Mouse (Mus musculus): ENCODE data around the gene Sez6l2. TPM values are rescaled to one million over a fixed set of nuclear protein-coding genes. Genes with fewer than 3 reads are reported as not detected.
A peak's percentile ranks its signal among the peaks of the same experiment; 100 is the strongest.

Sez6l2 gene
- polyA plus RNA-seq, 1 experiment from 2014 or later, result 2.5 TPM

GRCm38 (mm10) chr7:126963548-126964286 lies 13.4 kb downstream of the Sez6l2 start:
- H3K27ac ChIP-seq, result no peak overlapping the region
- WGBS, result 25% methylated on average over 19 of the region's 19 CpGs
- no peak overlapping the region for H3K9ac ChIP-seq
- H3K36me3 ChIP-seq, result no peaks in the 10 kb centered on the region
- H3K4me2 ChIP-seq, result peak overlapping the region; percentile 27
- no peaks in the 10 kb centered on the region for H3K9me3 ChIP-seq (replicated peaks)
- H3K27me3 ChIP-seq, result peaks cover 28% of the 10 kb centered on the region
- no peak overlapping the region for H3K4me3 ChIP-seq (replicated peaks)
- peaks cover 5% of the 10 kb centered on the region; the same call in 1 of the 2 replicates for H3K4me1 ChIP-seq
- peak; percentile 66 for ATAC-seq (replicated peaks; ENCODE audit: low FRiP score)

DNA sequence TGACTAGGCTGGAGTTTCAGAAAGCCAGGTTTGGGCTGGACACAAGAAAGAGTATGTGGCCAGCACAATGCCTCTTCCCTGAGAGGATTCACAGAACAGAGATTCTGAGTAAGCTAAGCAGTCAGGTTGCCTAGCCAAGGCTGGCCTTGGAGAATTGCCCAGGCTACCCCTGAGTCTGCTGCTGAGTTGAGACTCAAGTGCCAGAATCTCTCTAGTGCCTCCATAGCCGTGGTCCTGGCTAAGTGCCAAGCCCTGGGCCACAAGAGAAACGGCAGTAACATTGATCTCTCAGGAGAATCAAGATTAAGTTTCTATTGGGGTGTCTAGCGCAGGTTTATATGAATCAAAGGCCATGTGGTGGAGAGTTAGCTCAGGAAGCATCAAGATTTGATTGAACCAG lies 15.2 kb downstream of the Sez6l2 start:
- Histone ChIP-seq H3K9ac (no peak overlapping the region), H3K4me2 (no peak overlapping the region), H3K27ac (no peak overlapping the region), H3K9me3 (replicated peaks) (no peaks in the 10 kb centered on the region), H3K4me3 (replicated peaks) (no peak overlapping the region), H3K36me3 (no peaks in the 10 kb centered on the region), H3K27me3 (peaks cover 28% of the 10 kb centered on the region), H3K4me1 (peaks cover 5% of the 10 kb centered on the region; the same call in 1 of the 2 replicates)
- ATAC-seq (replicated peaks; ENCODE audit: low FRiP score), result no peak
- 52% methylated on average over 3 of the region's 3 CpGs for WGBS

GRCm38 (mm10) chr7:126967361-126967760 lies 17.0 kb downstream of the Sez6l2 start:
- H3K36me3 ChIP-seq, result no peaks in the 10 kb centered on the region
- H3K4me3 ChIP-seq (replicated peaks), result no peak overlapping the region
- no peak overlapping the region for H3K27ac ChIP-seq
- H3K4me2 ChIP-seq, result no peak overlapping the region
- peaks cover 5% of the 10 kb centered on the region; the same call in 1 of the 2 replicates for H3K4me1 ChIP-seq
- H3K9me3 ChIP-seq (replicated peaks), result no peaks in the 10 kb centered on the region
- H3K27me3 ChIP-seq, result peaks cover 22% of the 10 kb centered on the region
- 66% methylated on average over 6 of the region's 6 CpGs for WGBS
- ATAC-seq (replicated peaks; ENCODE audit: low FRiP score), result 0 out of 2 replicates have a peak, but pooled peaks have one; percentile 15
- no peak overlapping the region for H3K9ac ChIP-seq

DNA sequence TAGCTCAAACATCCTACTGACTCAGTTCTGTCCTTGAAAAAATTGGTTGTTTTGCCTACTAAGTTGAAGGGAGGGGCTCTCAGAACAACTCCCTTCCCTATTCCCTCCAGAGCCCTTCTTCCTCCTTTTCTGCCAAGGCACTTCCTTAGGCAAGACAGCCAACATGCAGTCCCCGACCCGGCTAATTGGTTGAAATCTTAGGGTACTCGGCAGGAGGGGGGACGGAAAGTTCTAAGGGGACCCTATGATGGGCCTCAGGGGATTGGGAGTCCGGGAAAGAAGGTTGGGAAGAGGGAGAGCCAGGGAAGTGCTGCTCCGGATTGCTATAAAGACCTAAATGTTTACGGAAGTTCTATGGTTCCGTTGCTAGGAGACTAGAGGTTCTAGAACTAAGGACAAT lies 25.1 kb downstream of the Sez6l2 start:
- ATAC-seq (replicated peaks; ENCODE audit: low FRiP score), result no peak
- H3K36me3 ChIP-seq, result peaks cover 28% of the 10 kb centered on the region
- H3K27ac ChIP-seq, result peak overlapping the region; percentile 92; the same call in 1 of the 2 replicates
- peaks cover 25% of the 10 kb centered on the region for H3K4me1 ChIP-seq
- H3K9me3 ChIP-seq (replicated peaks), result no peaks in the 10 kb centered on the region
- 8% methylated on average over 8 of the region's 8 CpGs for WGBS
- peak overlapping the region; percentile 100 for H3K4me3 ChIP-seq (replicated peaks)
- no peaks in the 10 kb centered on the region for H3K27me3 ChIP-seq
- peak overlapping the region; percentile 79 for H3K4me2 ChIP-seq
- H3K9ac ChIP-seq, result 0 out of 2 replicates have a peak overlapping the region, but pooled peaks have one; percentile 99

GRCm38 (mm10) chr7:126975893-126975949 lies 25.4 kb downstream of the Sez6l2 start, which contains the start of gene Cdipt:
Gene Cdipt, plus strand, starts transcription at chr7:126975914.
- 5% methylated on average over 1 of the region's 1 CpGs for WGBS
- H3K9ac ChIP-seq, result peak within 1 kb of the TSS; percentile 99
- H3K9me3 ChIP-seq (replicated peaks), result no peaks in the 10 kb centered on the region
- H3K4me3 ChIP-seq (replicated peaks), result peak within 1 kb of the TSS; percentile 100
- ATAC-seq (replicated peaks; ENCODE audit: low FRiP score), result no peak
- H3K27me3 ChIP-seq, result no peaks in the 10 kb centered on the region
- H3K4me2 ChIP-seq, result peak within 1 kb of the TSS; percentile 79
- peaks cover 29% of the 10 kb centered on the region for H3K36me3 ChIP-seq
- H3K4me1 ChIP-seq, result peaks cover 25% of the 10 kb centered on the region
- H3K27ac ChIP-seq, result peak within 1 kb of the TSS; percentile 92

DNA sequence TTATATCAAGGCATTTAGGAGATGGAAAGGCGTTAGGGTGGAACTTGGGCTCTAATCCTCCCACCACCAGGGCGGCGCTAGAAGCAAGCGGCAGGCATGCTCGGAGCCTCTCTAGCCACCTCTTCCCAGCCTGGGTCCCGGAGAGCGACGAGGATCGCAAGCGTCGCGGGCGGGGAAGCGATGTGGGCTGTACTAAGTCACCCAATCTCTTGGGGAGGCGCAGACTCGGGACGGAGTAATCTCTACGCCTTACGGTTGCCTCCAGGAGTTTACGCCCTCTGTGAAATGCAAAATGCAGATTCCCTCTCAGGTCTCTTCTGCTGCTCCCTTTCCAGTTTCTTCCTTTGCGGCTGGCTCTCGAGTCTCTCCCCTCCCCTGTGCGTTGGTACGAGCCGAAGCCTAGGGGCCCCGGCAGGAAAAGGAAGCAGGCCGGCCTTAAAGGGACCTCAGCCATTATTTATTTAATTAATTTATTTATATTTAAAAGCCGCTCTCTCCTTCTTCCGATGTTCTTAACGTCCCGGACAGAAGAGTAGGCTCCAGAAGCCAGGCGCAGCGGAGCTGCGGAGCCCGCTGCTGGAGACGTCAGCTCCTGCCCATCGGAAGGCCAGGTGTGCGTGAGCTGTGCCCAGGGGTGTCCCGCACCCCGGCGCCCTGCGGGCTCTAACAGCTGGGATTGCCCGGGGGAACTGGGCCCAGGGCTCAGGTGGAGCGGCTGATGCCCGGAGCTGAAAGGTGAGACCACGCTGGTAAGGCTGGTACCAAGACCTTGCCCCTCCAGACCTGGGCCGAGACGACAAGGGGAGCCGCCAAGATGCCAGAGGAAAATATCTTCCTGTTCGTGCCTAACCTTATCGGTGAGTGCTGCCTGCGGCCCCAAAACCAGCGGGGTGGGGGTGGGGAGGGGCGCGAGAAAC lies 25.8 kb downstream of the Sez6l2 start, which contains the start of gene Cdiptos:
Cdiptos (minus strand) TSS at position 149 of the 917 bp plus-strand sequence.
- Histone ChIP-seq H3K27me3 (no peaks in the 10 kb centered on the region), H3K9ac (peak within 1 kb of the TSS; percentile 99), H3K27ac (peak within 1 kb of the TSS; percentile 92), H3K9me3 (replicated peaks) (no peaks in the 10 kb centered on the region), H3K4me1 (peaks cover 25% of the 10 kb centered on the region), H3K4me2 (peak within 1 kb of the TSS; percentile 79), H3K36me3 (peaks cover 34% of the 10 kb centered on the region), H3K4me3 (replicated peaks) (peak within 1 kb of the TSS; percentile 100)
- under 1% methylated on average over 53 of the region's 55 CpGs for WGBS
- ATAC-seq (replicated peaks; ENCODE audit: low FRiP score), result peak; percentile 96

GRCm38 (mm10) chr7:126976878-126977459 lies 26.6 kb downstream of the Sez6l2 start:
- Histone ChIP-seq H3K9ac (peak overlapping the region; percentile 99), H3K4me1 (peaks cover 25% of the 10 kb centered on the region), H3K27me3 (no peaks in the 10 kb centered on the region), H3K4me2 (peak overlapping the region; percentile 79), H3K9me3 (replicated peaks) (no peaks in the 10 kb centered on the region), H3K4me3 (replicated peaks) (peak overlapping the region; percentile 100), H3K27ac (peak overlapping the region; percentile 92), H3K36me3 (peaks cover 38% of the 10 kb centered on the region)
- ATAC-seq (replicated peaks; ENCODE audit: low FRiP score), result 0 out of 2 replicates have a peak, but pooled peaks have one; percentile 1
- WGBS, result 25% methylated on average over 14 of the region's 14 CpGs

DNA sequence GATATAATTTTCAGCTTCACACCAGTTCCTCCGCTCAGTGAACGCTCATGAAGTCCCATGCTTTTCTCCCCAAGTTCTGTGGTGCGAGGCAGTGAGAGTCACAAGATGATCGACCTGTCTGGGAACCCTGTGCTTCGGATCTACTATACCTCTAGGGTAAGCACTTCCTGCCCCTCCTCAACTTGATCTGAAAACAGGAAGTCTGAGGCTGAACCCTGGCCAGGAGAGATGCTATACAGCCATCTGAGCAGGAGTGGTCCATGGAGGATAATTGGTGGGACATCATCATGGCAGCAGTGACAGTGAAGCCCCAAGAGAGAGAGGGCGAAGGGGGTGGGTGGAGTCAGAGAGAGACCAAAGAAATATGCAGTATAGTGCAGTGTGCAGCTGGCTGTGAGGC lies 28.5 kb downstream of the Sez6l2 start:
- H3K9me3 ChIP-seq (replicated peaks), result no peaks in the 10 kb centered on the region
- H3K4me1 ChIP-seq, result peaks cover 25% of the 10 kb centered on the region
- ATAC-seq (replicated peaks; ENCODE audit: low FRiP score), result no peak
- H3K27ac ChIP-seq, result no peak overlapping the region
- no peak overlapping the region for H3K9ac ChIP-seq
- WGBS, result 90% methylated on average over 6 of the region's 6 CpGs
- no peaks in the 10 kb centered on the region for H3K27me3 ChIP-seq
- peaks cover 38% of the 10 kb centered on the region for H3K36me3 ChIP-seq
- H3K4me2 ChIP-seq, result no peak overlapping the region
- no peak overlapping the region for H3K4me3 ChIP-seq (replicated peaks)

GRCm38 (mm10) chr7:126981601-126982000 lies 31.2 kb downstream of the Sez6l2 start:
- no peaks in the 10 kb centered on the region for H3K27me3 ChIP-seq
- 84% methylated on average over 2 of the region's 2 CpGs for WGBS
- H3K9me3 ChIP-seq (replicated peaks), result no peaks in the 10 kb centered on the region
- H3K4me2 ChIP-seq, result no peak overlapping the region
- no peak overlapping the region for H3K27ac ChIP-seq
- H3K36me3 ChIP-seq, result peaks cover 38% of the 10 kb centered on the region
- H3K4me1 ChIP-seq, result peaks cover 21% of the 10 kb centered on the region
- no peak overlapping the region for H3K9ac ChIP-seq
- ATAC-seq (replicated peaks; ENCODE audit: low FRiP score), result no peak
- H3K4me3 ChIP-seq (replicated peaks), result no peak overlapping the region

DNA sequence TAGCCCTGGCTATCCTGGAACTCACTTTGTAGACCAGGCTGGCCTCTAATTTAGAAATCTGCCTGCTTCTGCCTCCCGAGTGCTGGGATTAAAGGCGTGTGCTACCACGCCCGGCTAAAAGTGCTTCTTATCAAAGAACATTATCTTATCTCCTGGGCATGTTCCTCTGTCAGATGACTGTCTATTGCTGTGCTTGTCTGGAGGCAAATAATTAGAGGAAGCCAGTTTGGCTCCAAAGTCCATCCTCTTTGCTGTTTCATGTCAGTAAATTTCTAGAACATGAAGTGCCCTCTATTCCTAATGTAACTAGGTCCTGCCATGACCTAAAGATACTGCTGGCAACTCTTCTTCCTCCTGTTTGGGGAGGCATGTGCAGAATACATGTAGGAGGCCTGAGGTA lies 31.7 kb downstream of the Sez6l2 start:
- no peak overlapping the region for H3K4me2 ChIP-seq

GRCm38 (mm10) chr7:126983113-126983512 lies 32.8 kb downstream of the Sez6l2 start:
- peaks cover 7% of the 10 kb centered on the region; the same call in 1 of the 2 replicates for H3K4me1 ChIP-seq
- no peak overlapping the region for H3K27ac ChIP-seq
- no peaks in the 10 kb centered on the region for H3K27me3 ChIP-seq
- peaks cover 34% of the 10 kb centered on the region for H3K36me3 ChIP-seq
- ATAC-seq (replicated peaks; ENCODE audit: low FRiP score), result no peak
- H3K9me3 ChIP-seq (replicated peaks), result no peaks in the 10 kb centered on the region
- no peak overlapping the region for H3K4me3 ChIP-seq (replicated peaks)
- no peak overlapping the region for H3K4me2 ChIP-seq
- no peak overlapping the region for H3K9ac ChIP-seq
- WGBS, result 70% methylated on average over 7 of the region's 7 CpGs

More for the DNA sequence above, 31.7 kb downstream of the Sez6l2 start:
- H3K9ac ChIP-seq, result no peak overlapping the region
- H3K4me3 ChIP-seq (replicated peaks), result no peak overlapping the region
- H3K27me3 ChIP-seq, result no peaks in the 10 kb centered on the region
- no peaks in the 10 kb centered on the region for H3K9me3 ChIP-seq (replicated peaks)
- peaks cover 17% of the 10 kb centered on the region for H3K4me1 ChIP-seq
- no peak for ATAC-seq (replicated peaks; ENCODE audit: low FRiP score)
- peaks cover 38% of the 10 kb centered on the region for H3K36me3 ChIP-seq
- no peak overlapping the region for H3K27ac ChIP-seq
- WGBS, result 83% methylated on average over 4 of the region's 4 CpGs

All from kidney, embryonic 15.5 days (tissue).